Mouse (Mus musculus) embryonic fibroblast, embryonic 13.5 days (primary cell): Measurements from ENCODE around the gene 4930535I16Rik.

Experiments
- CTCF ChIP-seq: IDR thresholded peaks from 2 replicates; pipeline ENCODE4 v1.5.1; 2011; ENCODE audit warnings: mild to moderate bottlenecking, control low read depth, low read length, moderate library complexity, borderline replicate concordance; ENCODE audit not compliant: insufficient read depth
- POLR2A ChIP-seq: IDR thresholded peaks from 2 replicates; pipeline ENCODE4 v1.6.1; 2011; ENCODE audit warnings: low read depth, mild to moderate bottlenecking, control low read depth, low read length, moderate library complexity

- no peak for TF ChIP-seq CTCF
- TF ChIP-seq POLR2A: no peak
These were observed 22.0 kb upstream of the 4930535I16Rik start for GRCm38 (mm10) chr4:123939838-123940237.
